Mouse (Mus musculus) adrenal gland (tissue): ENCODE data around the gene Clca1.
"Not testable (repeated sequence)": the region's sequence is repeated elsewhere in the genome, so short reads cannot be mapped to it uniquely, and the experiment has no call there.

Experiments used
- intact Hi-C: fragments of 180-260 bp; cut with DNase I; formaldehyde crosslinking; loops from one replicate; pipeline ENCODE4 v1.15.1; 2025
- long read RNA-seq, 2 experiments: library from polyadenylated mRNA; unstranded; transcript quantifications; one replicate each; pipeline ENCODE4 v2.0.0; 2020; ENCODE audit warnings: borderline replicate concordance in 1 of 2; ENCODE audit not compliant: insufficient replicate concordance in 1 of 2

Clca1 gene
- long read RNA-seq, experiment 1: 0 reads
- long read RNA-seq, experiment 2: 0 reads

GRCm38 (mm10) chr3:145032676-145033075 lies at the start of gene Clca1:
Gene Clca1 (minus strand): TSS chr3:145032776.
- intact Hi-C loops: no loop called here

GRCm38 (mm10) chr3:145080904-145081303 lies 48.3 kb upstream of the Clca1 start:
- intact Hi-C loops: no loop called here

- intact Hi-C loops: no loop called here
Measured at GRCm38 (mm10) chr3:145078405-145078804, 45.8 kb upstream of the Clca1 start.

GRCm38 (mm10) chr3:145072339-145072738 lies 39.8 kb upstream of the Clca1 start:
- intact Hi-C loops: no loop called here

GRCm38 (mm10) chr3:145068964-145069363 lies 36.4 kb upstream of the Clca1 start:
- intact Hi-C loops: no loop called here

GRCm38 (mm10) chr3:145055138-145055537 lies 22.6 kb upstream of the Clca1 start:
- intact Hi-C loops: not testable (repeated sequence)

- intact Hi-C loops: no loop called here
Measured at GRCm38 (mm10) chr3:145049820-145050219, 17.2 kb upstream of the Clca1 start.

- intact Hi-C loops: no loop called here
Measured at GRCm38 (mm10) chr3:145038813-145039212, 6.2 kb upstream of the Clca1 start.

GRCm38 (mm10) chr3:145028036-145028435 lies 4.5 kb downstream of the Clca1 start:
- intact Hi-C loops: loop anchor here (5.0 to 10.0 kb wide), 2 partner anchors 107 to 291 kb away; no protein-coding TSS in a partner anchor

- intact Hi-C loops: loop anchor here (5.0 to 10.0 kb wide), 2 partner anchors 108 to 289 kb away; no protein-coding TSS in a partner anchor
Measured at GRCm38 (mm10) chr3:145026750-145027149, 5.8 kb downstream of the Clca1 start.

GRCm38 (mm10) chr3:145017807-145018206 lies 14.8 kb downstream of the Clca1 start:
- intact Hi-C loops: no loop called here

GRCm38 (mm10) chr3:145004422-145004821 lies 28.2 kb downstream of the Clca1 start:
- intact Hi-C loops: loop anchor here (10.0 kb wide), 1 partner anchor 180 kb away; no protein-coding TSS in a partner anchor

GRCm38 (mm10) chr3:145000912-145001311 lies 31.7 kb downstream of the Clca1 start:
- intact Hi-C loops: loop anchor here (10.0 kb wide), 1 partner anchor 176 kb away; no protein-coding TSS in a partner anchor

GRCm38 (mm10) chr3:144993055-144993454 lies 39.5 kb downstream of the Clca1 start:
- intact Hi-C loops: no loop called here

GRCm38 (mm10) chr3:144992618-144993017 lies 40.0 kb downstream of the Clca1 start:
- intact Hi-C loops: no loop called here

GRCm38 (mm10) chr3:144985890-144986289 lies 46.7 kb downstream of the Clca1 start:
- intact Hi-C loops: no loop called here

- intact Hi-C loops: no loop called here
Measured at GRCm38 (mm10) chr3:144980551-144980950, 52.0 kb downstream of the Clca1 start.

GRCm38 (mm10) chr3:144977631-144978030 lies 54.9 kb downstream of the Clca1 start:
- intact Hi-C loops: no loop called here

GRCm38 (mm10) chr3:144976091-144976490 lies 56.5 kb downstream of the Clca1 start:
- intact Hi-C loops: no loop called here

- intact Hi-C loops: no loop called here
Measured at GRCm38 (mm10) chr3:144974945-144975344, 57.6 kb downstream of the Clca1 start, which contains the start of gene Clca4a. Gene Clca4a (minus strand): TSS chr3:144975045.

GRCm38 (mm10) chr3:144971553-144972270 lies 60.9 kb downstream of the Clca1 start:
- intact Hi-C loops: no loop called here

- intact Hi-C loops: no loop called here
Measured at GRCm38 (mm10) chr3:144969755-144970154, 62.8 kb downstream of the Clca1 start.

GRCm38 (mm10) chr3:144966074-144966473 lies 66.5 kb downstream of the Clca1 start:
- intact Hi-C loops: no loop called here
